Mouse (Mus musculus): ENCODE measurements around the gene Ctsl. TPM values are rescaled to one million over a fixed set of nuclear protein-coding genes. Genes with fewer than 3 reads are reported as not detected.

Ctsl gene
- polyA plus RNA-seq, 1 experiment from 2014 or later = 132 TPM

Other genes starting within 250 kb of the Ctsl start
- gene Slc35d2, start 241.5 kb downstream of the Ctsl start, polyA plus RNA-seq (2014; fragmentation: Nextera tagmentation; extraction: Ambion mirVana) = 3.3 and 4.5 TPM in 2 replicates
- 15.1 and 15.3 TPM in 2 replicates for gene Zfp367, start 217.7 kb downstream of the Ctsl start, polyA plus RNA-seq (2014; fragmentation: Nextera tagmentation; extraction: Ambion mirVana)
- 24.2 and 24.4 TPM in 2 replicates for gene Habp4, start 209.1 kb downstream of the Ctsl start, polyA plus RNA-seq (2014; fragmentation: Nextera tagmentation; extraction: Ambion mirVana)
- 39.9 and 41.0 TPM in 2 replicates for gene Cdc14b, start 95.6 kb downstream of the Ctsl start, polyA plus RNA-seq (2014; fragmentation: Nextera tagmentation; extraction: Ambion mirVana)
- 33.1 and 34.0 TPM in 2 replicates for gene Aaed1, start 58.2 kb downstream of the Ctsl start, polyA plus RNA-seq (2014; fragmentation: Nextera tagmentation; extraction: Ambion mirVana)
- 10.8 and 11.2 TPM in 2 replicates for gene Cdk20, start 61.4 kb upstream of the Ctsl start, polyA plus RNA-seq (2014; fragmentation: Nextera tagmentation; extraction: Ambion mirVana)
- gene Fam240b, start 126.9 kb upstream of the Ctsl start, polyA plus RNA-seq (2014; fragmentation: Nextera tagmentation; extraction: Ambion mirVana) = not detected in 2 replicates